Mouse (Mus musculus) c-Kit-positive CD71-positive TER-119-positive erythroid progenitor cells, embryonic 14.5 days (primary cell): Measurements from ENCODE around the gene Mgll.

Experiments used
- DNase-seq: peaks from one replicate; pipeline ENCODE4 v3.0.0-alpha.2; 2013; ENCODE audit warnings: low spot score

The Mgll gene

GRCm38 (mm10) chr6:88844901-88845565 lies 120.8 kb downstream of the Mgll start:
- DNase-seq: no peak

- no peak for DNase-seq
Measured at GRCm38 (mm10) chr6:88847571-88847970, 123.4 kb downstream of the Mgll start.

- no peak for DNase-seq
Measured at GRCm38 (mm10) chr6:88849270-88849669, 125.1 kb downstream of the Mgll start.

GRCm38 (mm10) chr6:88850034-88850433 lies 125.8 kb downstream of the Mgll start:
- DNase-seq: no peak

GRCm38 (mm10) chr6:88854509-88854908 lies 130.3 kb downstream of the Mgll start:
- DNase-seq: no peak

GRCm38 (mm10) chr6:88855636-88856035 lies 131.4 kb downstream of the Mgll start:
- DNase-seq: peak; percentile 86

GRCm38 (mm10) chr6:88857249-88857648 lies 133.0 kb downstream of the Mgll start:
- no peak for DNase-seq

GRCm38 (mm10) chr6:88857830-88858229 lies 133.6 kb downstream of the Mgll start:
- DNase-seq: no peak

- no peak for DNase-seq
Measured at GRCm38 (mm10) chr6:88858341-88858740, 134.1 kb downstream of the Mgll start.

- DNase-seq: peak; percentile 60
Measured at GRCm38 (mm10) chr6:88860914-88861313, 136.7 kb downstream of the Mgll start.

GRCm38 (mm10) chr6:88865704-88866103 lies 141.5 kb downstream of the Mgll start:
- DNase-seq: no peak

GRCm38 (mm10) chr6:88869459-88869858 lies 145.2 kb downstream of the Mgll start:
- no peak for DNase-seq

- DNase-seq: no peak
Measured at GRCm38 (mm10) chr6:88870594-88870993, 146.4 kb downstream of the Mgll start.

- DNase-seq: no peak
Measured at GRCm38 (mm10) chr6:88871546-88871945, 147.3 kb downstream of the Mgll start.

GRCm38 (mm10) chr6:88872811-88873210 lies 148.6 kb downstream of the Mgll start:
- no peak for DNase-seq

GRCm38 (mm10) chr6:88873965-88874867 lies 150.0 kb downstream of the Mgll start:
- DNase-seq: no peak

GRCm38 (mm10) chr6:88874868-88875508 lies 150.8 kb downstream of the Mgll start, which contains the start of gene Podxl2:
Podxl2 (minus strand) TSS chr6:88875044.
- no peak for DNase-seq
